Mouse (Mus musculus): ENCODE results near the gene Ccr2. TPM values are rescaled to one million over a fixed set of nuclear protein-coding genes. Genes with fewer than 3 reads are reported as not detected.

The Ccr2 gene
- polyA plus RNA-seq, 1 experiment = not detected

GRCm38 (mm10) chr9:124137619-124138018 is 35.9 kb downstream of the Ccr2 start:
- peak overlapping the region; percentile 32 for H3K4me3 ChIP-seq (replicated peaks)
- H3K9me3 ChIP-seq (ENCODE audit: control insufficient read depth, low read length) = no peaks in the 10 kb centered on the region
- H3K27me3 ChIP-seq (ENCODE audit: control insufficient read depth) = no peaks in the 10 kb centered on the region
- TF ChIP-seq TAL1 (IDR thresholded peaks at IDR 0.05; ENCODE audit: low read length) (no peak), GATA1 (IDR thresholded peaks at IDR 0.05; ENCODE audit: low read length) (no peak)
- H3K36me3 ChIP-seq (ENCODE audit: control insufficient read depth) = no peaks in the 10 kb centered on the region
- peaks cover 35% of the 10 kb centered on the region for H3K4me1 ChIP-seq (ENCODE audit: control insufficient read depth)

- peak overlapping the region; percentile 38 for H3K4me3 ChIP-seq (replicated peaks)
These were observed 36.5 kb downstream of the Ccr2 start for GRCm38 (mm10) chr9:124138055-124138775.

GRCm38 (mm10) chr9:124143678-124144077 is 41.9 kb downstream of the Ccr2 start:
- TF ChIP-seq TAL1 (IDR thresholded peaks at IDR 0.05; ENCODE audit: low read length) (no peak), GATA1 (IDR thresholded peaks at IDR 0.05; ENCODE audit: low read length) (no peak)
- H3K4me1 ChIP-seq (ENCODE audit: control insufficient read depth) = peaks cover 12% of the 10 kb centered on the region
- H3K9me3 ChIP-seq (ENCODE audit: control insufficient read depth, low read length) = no peaks in the 10 kb centered on the region
- no peaks in the 10 kb centered on the region for H3K36me3 ChIP-seq (ENCODE audit: control insufficient read depth)
- H3K4me3 ChIP-seq (replicated peaks) = no peak overlapping the region
- H3K27me3 ChIP-seq (ENCODE audit: control insufficient read depth) = no peaks in the 10 kb centered on the region; the same call in 1 of the 2 replicates

More at GRCm38 (mm10) chr9:124138055-124138775, 36.5 kb downstream of the Ccr2 start:
- no peaks in the 10 kb centered on the region for H3K36me3 ChIP-seq (ENCODE audit: control insufficient read depth)
- TF ChIP-seq TAL1 (IDR thresholded peaks at IDR 0.05; ENCODE audit: low read length) (peak; percentile 72), GATA1 (IDR thresholded peaks at IDR 0.05; ENCODE audit: low read length) (peak; percentile 61)
- H3K4me1 ChIP-seq (ENCODE audit: control insufficient read depth) = peaks cover 35% of the 10 kb centered on the region
- no peaks in the 10 kb centered on the region for H3K27me3 ChIP-seq (ENCODE audit: control insufficient read depth)
- no peaks in the 10 kb centered on the region for H3K9me3 ChIP-seq (ENCODE audit: control insufficient read depth, low read length)

GRCm38 (mm10) chr9:124146307-124146706 is 44.6 kb downstream of the Ccr2 start:
- H3K9me3 ChIP-seq (ENCODE audit: control insufficient read depth, low read length) = no peaks in the 10 kb centered on the region
- no peaks in the 10 kb centered on the region for H3K4me1 ChIP-seq (ENCODE audit: control insufficient read depth)
- H3K27me3 ChIP-seq (ENCODE audit: control insufficient read depth) = no peaks in the 10 kb centered on the region; the same call in 1 of the 2 replicates
- TF ChIP-seq GATA1 (IDR thresholded peaks at IDR 0.05; ENCODE audit: low read length) = no peak
- TF ChIP-seq TAL1 (IDR thresholded peaks at IDR 0.05; ENCODE audit: low read length) = no peak
- no peak overlapping the region for H3K4me3 ChIP-seq (replicated peaks)
- H3K36me3 ChIP-seq (ENCODE audit: control insufficient read depth) = no peaks in the 10 kb centered on the region

Other genes with a start within 250 kb of the Ccr2 start
- gene Xcr1, start 239.9 kb upstream of the Ccr2 start, polyA plus RNA-seq (2012) = not detected in 2 replicates
- gene Ccr1, start 133.3 kb upstream of the Ccr2 start, polyA plus RNA-seq (2012) = not detected in 2 replicates
- not detected in 2 replicates for gene Ccr1l1, start 123.5 kb upstream of the Ccr2 start, polyA plus RNA-seq (2012)
- gene Ccr3, start 80.0 kb upstream of the Ccr2 start, polyA plus RNA-seq (2012) = not detected in 2 replicates
- gene Ccr5, start 19.6 kb downstream of the Ccr2 start, polyA plus RNA-seq (2012) = under 0.01 TPM in 1 of 2 replicates, not detected in the other
- gene 2010315B03Rik, start 210.7 kb downstream of the Ccr2 start, polyA plus RNA-seq (2012) = not detected in 2 replicates

Data from erythroblast, embryonic 14.5 days (primary cell).